Mouse (Mus musculus) spleen, embryonic (tissue): ENCODE data around the gene Helq.

ENCODE experiments used
- CTCF ChIA-PET: fragments of 350-600 bp; sonication (Branson Sonifier 250); formaldehyde crosslinking; loops from one replicate; lab custom pipeline; 2022; lab: Charles Lee

The Helq gene

DNA sequence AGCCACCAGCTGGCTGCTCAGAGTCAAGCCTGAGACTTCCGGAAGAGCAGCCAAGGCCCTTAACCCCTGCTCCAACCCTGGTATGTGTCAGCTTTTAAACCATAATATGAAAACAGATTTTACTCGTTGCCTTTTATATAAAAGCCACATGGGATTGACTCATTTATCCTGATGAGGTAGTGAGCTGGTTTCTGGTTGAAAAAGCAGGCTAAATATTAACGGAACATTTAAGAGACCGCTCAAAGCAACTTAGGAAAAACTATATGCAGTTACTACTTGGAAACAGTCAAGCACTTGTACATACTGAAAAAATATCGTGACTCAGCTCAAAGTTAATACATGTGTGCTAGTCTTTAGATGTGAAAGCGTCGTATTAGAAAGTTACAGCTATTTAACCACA lies 6.1 kb downstream of the Helq start:
- CTCF ChIA-PET, result no interaction called here

DNA sequence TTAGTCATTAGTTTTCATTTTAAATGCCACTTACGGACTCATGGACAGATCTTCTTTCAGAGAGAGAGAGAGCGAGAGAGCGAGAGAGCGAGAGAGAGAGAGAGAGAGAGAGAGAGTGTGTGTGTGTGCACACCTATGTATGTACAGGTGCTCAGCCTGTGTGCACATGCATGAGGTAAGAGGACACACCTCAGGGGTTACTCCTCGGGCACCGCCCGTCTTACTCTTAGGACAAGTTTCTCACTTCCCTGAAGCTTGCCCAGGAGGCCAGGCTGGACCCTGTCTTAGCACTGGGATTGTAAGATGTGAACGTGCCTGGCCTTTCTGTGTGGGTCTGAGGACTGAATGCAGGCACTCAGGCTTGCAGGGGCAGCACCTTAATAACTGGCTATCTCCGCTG lies 10.9 kb downstream of the Helq start:
- CTCF ChIA-PET, result no interaction called here

DNA sequence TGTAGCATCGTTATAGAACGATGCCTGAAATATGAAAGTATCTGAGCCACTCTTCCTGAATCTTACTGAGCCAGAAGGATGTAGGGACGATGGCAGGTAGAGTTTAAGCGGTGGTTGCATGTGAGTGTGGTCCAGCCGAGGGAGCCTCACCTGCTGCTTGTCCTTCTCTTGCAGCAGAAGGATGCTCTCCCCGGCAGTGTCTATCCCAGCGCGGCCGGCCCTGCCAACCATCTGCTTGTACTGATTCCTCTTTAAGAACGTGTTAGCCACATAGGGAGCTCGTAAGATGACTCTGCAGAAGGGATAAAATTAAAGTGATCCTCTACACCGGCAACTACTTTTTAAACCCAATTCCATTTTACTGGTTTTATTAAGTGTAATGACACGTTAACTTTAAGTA lies 19.4 kb downstream of the Helq start:
- CTCF ChIA-PET, result no interaction called here

- CTCF ChIA-PET, result no interaction called here
Observed at GRCm38 (mm10) chr5:100776900-100777299, 21.5 kb downstream of the Helq start.

DNA sequence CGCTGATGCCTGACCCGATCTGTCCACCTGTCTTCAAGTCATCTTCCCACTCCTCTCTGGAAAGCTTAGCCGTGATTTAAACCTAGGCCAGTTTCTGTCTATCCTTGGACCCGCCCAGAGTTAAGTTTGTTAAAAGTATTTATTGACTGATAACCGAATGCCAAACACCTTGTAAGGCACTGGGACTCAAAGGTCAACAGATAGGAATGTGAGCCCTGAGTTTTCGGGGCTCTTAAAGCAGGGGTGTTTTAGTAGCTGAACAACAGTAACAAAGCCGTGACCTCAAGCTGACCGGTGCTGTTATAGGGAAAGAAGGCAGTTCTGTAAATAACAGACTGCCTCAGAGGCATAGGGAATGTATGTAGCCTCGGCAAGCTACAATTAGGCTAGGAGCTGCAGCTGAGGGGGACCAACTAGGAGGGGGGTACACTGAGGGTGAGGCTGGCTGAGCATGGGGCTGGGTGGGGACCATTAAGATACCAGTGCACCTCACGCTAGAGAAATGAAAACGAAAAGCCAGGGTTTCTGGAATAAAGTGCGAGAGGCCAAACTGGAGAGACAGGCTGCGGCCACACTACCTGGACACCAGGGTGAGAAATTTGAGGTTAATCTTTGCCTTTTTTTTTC lies 22.5 kb downstream of the Helq start:
- CTCF ChIA-PET, result no interaction called here

- CTCF ChIA-PET, result no interaction called here
Observed at GRCm38 (mm10) chr5:100771575-100771974, 26.8 kb downstream of the Helq start.

GRCm38 (mm10) chr5:100766026-100766425 lies 32.4 kb downstream of the Helq start:
- CTCF ChIA-PET, result no interaction called here

DNA sequence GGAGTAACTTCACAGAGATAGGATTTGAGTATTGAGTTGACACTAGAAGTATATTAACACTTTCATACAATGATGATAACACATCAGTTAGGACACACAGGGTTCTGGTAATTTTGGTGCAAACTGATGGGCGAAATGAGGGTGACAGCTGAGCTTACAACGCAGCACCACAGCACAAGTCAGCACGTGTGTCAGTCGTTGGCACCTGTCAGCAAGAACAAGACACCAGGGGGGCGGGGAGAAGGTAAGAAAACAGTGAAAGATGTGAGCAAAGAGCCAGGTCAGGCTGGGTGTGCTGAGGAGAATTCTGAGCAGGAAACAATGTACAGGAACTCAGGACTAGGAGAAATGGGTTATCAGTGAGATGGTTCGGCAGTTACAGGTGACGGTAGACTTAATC lies 36.7 kb downstream of the Helq start:
- CTCF ChIA-PET, result no interaction called here

DNA sequence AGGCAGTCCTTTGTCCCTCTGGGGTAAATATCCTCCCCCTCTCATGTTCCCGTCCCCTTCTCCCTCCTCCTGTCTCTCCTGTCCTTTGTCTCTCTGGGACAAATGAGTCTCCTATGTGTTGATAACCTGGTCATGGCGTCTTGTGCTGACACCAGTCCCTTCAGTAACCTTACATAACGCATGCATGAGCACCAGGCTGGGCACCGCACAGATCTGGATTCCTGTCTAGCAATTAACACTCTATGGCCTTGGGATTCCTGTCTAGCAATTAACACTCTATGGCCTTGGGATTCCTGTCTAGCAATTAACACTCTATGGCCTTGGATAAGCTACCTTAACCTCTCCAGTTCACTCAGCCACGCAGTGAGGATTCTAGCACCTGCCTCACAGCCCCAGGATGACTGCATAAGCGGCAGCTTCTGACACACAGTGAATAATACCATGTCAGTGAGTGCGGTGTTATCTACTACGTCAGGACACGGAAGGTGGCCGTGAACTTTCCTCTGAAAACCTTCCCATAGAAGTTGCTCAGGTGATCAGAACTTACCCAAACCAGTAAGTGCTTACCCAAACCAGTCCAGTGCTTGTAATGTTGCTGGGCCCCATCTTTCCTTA lies 38.2 kb downstream of the Helq start:
- CTCF ChIA-PET, result no interaction called here

DNA sequence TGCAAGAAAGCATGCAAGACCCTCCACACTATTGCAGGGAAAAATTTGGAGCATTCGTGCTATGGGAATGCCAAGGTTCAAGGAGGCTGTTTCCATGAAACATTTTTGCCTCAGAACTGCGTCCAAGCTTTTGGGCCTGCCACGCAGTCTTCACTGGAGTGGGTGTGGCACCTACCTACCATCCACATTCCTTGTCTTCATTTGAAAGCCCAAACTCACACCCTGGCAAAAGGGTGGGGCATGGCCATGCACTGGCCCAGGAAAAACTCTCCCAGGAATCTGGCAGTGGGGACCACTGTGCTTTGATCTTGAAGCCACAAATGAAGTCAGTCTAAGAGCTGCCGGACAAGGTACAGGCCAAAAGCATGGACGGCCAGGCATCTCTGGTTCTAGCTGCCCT lies 40.3 kb downstream of the Helq start:
- CTCF ChIA-PET, result no interaction called here

DNA sequence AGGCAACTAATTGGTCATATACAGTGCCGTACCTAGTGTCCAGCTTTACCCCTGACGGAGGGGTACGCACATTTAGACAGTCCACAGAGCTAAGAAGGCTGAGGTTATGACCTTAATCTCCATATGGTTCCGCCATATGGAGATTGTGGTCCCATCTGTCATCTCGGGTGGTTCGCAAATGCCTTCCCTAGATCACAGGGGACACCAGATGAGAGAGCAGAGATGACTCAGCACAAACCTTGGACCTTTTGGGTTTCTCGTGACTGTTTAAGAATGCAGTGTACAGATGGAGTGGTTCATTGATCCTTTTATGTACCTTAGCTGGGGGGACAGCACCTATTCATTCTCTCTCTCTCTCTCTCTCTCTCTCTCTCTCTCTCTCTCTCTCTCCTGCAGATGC lies 45.0 kb downstream of the Helq start:
- CTCF ChIA-PET, result no interaction called here

GRCm38 (mm10) chr5:100751655-100752054 lies 46.7 kb downstream of the Helq start:
- CTCF ChIA-PET, result interaction anchor here (1.0 kb wide), 1 partner anchor 26 kb away, joined by 3 read pairs; no protein-coding TSS in a partner anchor

DNA sequence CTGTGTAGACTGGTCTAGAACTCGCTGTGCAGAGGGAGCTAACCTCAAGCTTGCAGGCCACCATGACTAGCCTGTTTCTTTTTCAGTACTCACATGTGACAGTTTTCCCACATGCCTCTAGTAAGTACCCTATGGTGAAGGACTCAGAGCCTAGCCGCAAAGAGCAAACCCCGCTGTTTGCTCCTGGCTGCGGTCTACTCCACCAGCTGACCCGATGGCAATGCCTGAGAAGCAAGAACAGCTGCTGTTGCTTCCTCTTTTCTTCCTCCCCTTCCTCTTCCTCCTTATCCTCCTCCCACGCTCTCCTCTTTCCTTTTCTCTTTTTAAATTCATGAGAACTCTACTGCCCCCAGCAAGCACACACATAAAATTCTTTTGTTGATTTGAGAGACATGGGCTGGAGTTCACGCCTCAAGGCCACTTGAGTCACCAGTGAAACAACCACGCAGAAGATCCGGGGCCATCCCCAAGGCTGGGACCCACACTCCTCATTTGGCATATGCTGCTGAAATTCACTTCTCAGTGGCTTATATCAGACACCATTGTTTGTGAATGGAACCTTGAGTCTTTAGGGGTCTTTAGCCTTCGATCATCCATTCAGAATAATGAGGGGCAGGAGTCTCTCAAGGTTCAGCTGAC lies 47.7 kb downstream of the Helq start:
- CTCF ChIA-PET, result interaction anchor here (1.0 kb wide), 1 partner anchor 25 kb away, joined by 3 read pairs; no protein-coding TSS in a partner anchor

- CTCF ChIA-PET, result no interaction called here
Observed at GRCm38 (mm10) chr5:100738802-100739201, 59.6 kb downstream of the Helq start.

DNA sequence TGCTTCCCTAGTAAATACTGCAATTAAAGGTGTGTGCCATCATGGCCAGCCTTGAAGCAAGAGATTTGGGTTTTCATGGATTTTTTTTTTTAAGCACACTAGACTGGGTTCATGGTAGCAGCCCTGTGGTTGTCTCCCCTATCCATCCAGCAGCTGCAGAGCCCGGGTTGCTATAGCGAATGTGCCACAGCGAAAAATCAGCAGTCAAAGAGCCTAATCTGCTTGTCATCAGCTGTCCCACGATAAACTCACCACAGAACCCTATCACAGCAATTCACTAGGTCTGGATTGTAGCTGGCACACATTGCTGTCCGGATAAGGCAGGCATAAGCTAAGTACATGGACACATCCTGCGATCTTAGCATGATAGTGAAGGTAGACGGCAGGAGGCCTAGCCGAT lies 61.5 kb downstream of the Helq start:
- CTCF ChIA-PET, result no interaction called here

DNA sequence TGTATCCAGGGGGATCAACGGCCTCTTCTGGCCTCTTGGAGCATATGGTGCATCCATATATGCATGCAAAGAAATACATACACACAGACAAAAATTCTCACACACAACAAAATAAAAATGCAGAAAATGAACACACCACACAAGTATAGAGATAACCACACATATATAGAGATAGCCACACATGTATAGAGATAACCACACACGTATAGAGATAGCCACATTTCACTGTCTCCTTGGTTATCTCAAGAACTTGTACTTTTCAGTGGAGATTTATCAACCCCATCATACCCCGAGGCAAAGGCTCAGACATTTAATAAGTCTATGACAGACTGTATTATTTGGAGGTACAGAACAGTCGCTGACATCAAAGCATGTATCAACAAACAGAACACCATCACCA lies 63.9 kb downstream of the Helq start:
- CTCF ChIA-PET, result no interaction called here

GRCm38 (mm10) chr5:100728757-100729156 lies 69.6 kb downstream of the Helq start:
- CTCF ChIA-PET, result no interaction called here

- CTCF ChIA-PET, result interaction anchor here (0.5 to 1.5 kb wide), 4 partner anchors 13 to 155 kb away, joined by 3 to 7 read pairs (median 3); no protein-coding TSS in a partner anchor
Observed at GRCm38 (mm10) chr5:100726001-100726400, 72.4 kb downstream of the Helq start.

DNA sequence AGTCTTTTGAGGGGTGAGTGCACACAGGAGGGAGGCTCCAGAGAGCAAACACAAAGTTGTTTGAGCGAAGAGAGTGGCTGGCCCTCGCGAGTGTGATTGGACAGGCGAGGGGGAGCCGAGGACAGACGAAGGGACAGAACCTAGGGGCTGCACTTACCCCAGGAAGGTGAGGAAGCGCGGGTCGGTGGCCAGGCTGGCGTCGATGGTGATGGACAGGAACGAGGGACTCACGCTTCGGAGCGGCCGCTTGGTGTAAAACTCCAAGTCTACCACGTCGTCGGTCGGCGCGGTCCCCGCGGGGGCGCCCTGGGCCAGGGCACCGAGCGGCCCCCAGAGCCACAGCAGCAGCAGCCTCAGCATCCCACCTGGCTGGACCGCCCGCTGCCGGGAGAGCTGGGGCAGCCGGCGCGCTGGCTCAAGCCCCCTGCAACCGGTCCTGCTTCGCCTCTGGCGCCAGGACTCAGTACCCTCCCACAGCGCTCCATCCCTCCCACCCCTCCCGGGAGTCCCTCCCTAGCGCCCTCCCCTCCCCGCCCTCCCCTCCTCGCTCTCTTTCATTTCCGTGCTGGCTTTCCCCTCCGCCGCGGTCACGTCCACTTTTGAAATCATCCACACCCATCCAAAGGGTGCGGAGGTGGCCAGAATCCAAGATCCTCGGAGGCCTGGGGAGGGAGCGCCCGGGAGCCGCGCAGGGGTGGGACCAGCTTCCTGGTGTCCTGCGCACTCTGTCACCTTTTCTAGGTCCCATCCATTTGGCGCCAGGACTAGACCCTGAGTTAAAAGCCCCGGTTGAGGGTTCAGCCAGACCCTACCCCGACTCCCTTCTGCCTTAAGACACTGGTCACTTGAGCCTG lies 78.9 kb downstream of the Helq start, which contains the start of gene Hpse:
TSS of gene Hpse (minus strand) at position 482 of the 854 bp plus-strand sequence.
- CTCF ChIA-PET, result no interaction called here

DNA sequence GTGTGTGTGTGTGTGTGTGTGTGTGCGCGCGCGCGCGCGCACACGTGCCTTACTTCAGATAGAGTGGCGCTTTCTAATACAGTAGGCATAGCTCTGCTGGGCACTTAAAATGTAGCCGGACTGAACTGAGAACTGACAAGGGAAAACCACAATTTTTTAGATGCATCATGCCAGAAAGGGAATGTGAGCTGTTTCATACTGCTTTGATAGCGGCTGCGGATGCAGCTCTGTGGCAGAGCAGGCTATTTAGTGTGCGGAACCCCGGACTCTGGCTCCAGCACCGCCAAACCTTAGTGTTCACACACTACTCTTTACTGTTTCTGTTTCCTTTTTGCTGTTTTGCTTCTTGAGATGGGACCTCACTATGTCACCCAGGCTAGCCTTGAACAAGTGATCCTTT lies 81.6 kb downstream of the Helq start:
- CTCF ChIA-PET, result interaction anchor here (0.6 kb wide), 1 partner anchor 160 kb away, joined by 3 read pairs; no protein-coding TSS in a partner anchor
